Mouse (Mus musculus): ENCODE data around the gene Mrpl24. TPM values are rescaled to one million over a fixed set of nuclear protein-coding genes. Genes with fewer than 3 reads are reported as not detected.
"Not testable (repeated sequence)": the region's sequence is repeated elsewhere in the genome, so short reads cannot be mapped to it uniquely, and the experiment has no call there.

The Mrpl24 gene
- polyA plus RNA-seq, 1 experiment, result 72.4 TPM

DNA sequence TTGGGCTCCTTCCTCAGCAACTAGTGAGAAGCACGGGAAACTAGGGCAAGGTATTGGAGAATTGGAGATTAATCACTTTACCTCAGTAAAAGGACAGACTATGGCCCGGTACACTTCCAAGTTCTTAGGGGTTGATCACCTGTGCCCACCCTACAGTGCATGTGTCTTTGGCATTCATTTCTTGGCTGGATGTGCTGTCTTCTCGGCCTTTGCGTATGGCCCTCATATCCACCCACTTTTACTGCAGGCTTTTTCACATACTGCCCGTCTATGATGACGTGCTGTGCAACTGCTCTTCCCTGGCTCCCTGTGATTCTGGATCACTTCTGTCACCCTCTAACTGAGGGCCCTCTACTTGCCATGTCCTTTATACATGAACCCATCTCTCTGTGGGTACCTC lies 32.9 kb upstream of the Mrpl24 start:
- Histone ChIP-seq H3K36me3 (ENCODE audit: control insufficient read depth, insufficient read depth, low read length) (no peaks in the 10 kb centered on the region), H3K27me3 (ENCODE audit: control insufficient read depth, insufficient read depth, low read length) (no peaks in the 10 kb centered on the region), H3K27ac (ENCODE audit: control insufficient read depth, insufficient read depth, low read length) (no peak overlapping the region), H3K4me1 (replicated peaks; ENCODE audit: control insufficient read depth, insufficient read depth, low read length) (peaks cover 7% of the 10 kb centered on the region; the same call in 1 of the 2 replicates), H3K4me3 (ENCODE audit: control insufficient read depth, insufficient read depth, low read length) (no peak overlapping the region)
- 94% methylated on average over 6 of the region's 6 CpGs for whole genome bisulfite sequencing
- peak; percentile 5 for DNase-seq
- TF ChIP-seq POLR2A (IDR thresholded peaks at IDR 0.05; ENCODE audit: control insufficient read depth, extremely low read depth, insufficient read depth, low read length, poor library complexity) (no peak), CTCF (IDR thresholded peaks at IDR 0.05; ENCODE audit: borderline replicate concordance, control insufficient read depth, extremely low read depth, insufficient read depth, low read length, poor library complexity) (no peak)

DNA sequence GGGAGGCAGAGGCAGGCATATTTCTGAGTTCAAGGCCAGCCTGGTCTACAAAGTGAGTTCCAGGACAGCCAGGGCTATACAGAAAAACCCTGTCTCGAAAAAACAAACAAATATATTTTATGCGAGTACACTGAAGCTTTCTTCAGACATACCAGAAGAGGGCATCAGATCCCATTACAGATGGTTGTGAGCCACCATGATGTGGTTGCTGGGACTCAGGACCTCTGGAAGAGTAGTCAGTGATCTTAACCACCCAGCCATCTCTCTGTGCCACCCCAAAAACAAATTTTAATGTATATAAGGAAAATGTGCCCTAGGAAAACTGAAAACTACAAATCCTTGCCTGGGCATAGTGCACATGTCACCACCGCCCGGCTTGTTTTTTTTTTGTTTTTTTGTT lies 31.9 kb upstream of the Mrpl24 start:
- not testable (repeated sequence) for H3K27me3 ChIP-seq (ENCODE audit: control insufficient read depth, insufficient read depth, low read length); H3K36me3 ChIP-seq (ENCODE audit: control insufficient read depth, insufficient read depth, low read length); DNase-seq; H3K4me1 ChIP-seq (replicated peaks; ENCODE audit: control insufficient read depth, insufficient read depth, low read length); H3K4me3 ChIP-seq (ENCODE audit: control insufficient read depth, insufficient read depth, low read length); H3K27ac ChIP-seq (ENCODE audit: control insufficient read depth, insufficient read depth, low read length)
- WGBS, result 86% methylated on average over 4 of the region's 4 CpGs

DNA sequence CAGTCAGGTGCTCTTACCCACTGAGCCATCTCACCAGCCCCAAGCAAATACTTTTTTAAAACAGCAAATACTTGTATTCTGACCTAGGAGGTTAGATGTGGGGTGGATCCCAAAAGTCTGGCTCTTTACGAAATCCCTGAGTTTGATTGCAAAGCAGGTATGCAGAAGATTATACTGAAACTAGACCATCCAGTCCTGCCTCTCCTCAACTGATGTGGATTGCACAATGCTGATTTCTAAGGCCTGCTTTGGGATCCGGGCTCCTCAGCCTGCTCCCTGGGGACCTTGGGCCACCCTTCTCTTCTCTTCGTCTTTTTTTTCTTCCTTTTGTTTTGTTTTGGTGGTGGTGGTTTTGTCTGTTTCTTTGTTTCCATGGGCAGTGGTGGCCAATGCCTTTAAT lies 27.8 kb upstream of the Mrpl24 start:
- Histone ChIP-seq H3K4me3 (ENCODE audit: control insufficient read depth, insufficient read depth, low read length) (no peak overlapping the region), H3K4me1 (replicated peaks; ENCODE audit: control insufficient read depth, insufficient read depth, low read length) (no peaks in the 10 kb centered on the region), H3K36me3 (ENCODE audit: control insufficient read depth, insufficient read depth, low read length) (no peaks in the 10 kb centered on the region), H3K27ac (ENCODE audit: control insufficient read depth, insufficient read depth, low read length) (no peak overlapping the region), H3K27me3 (ENCODE audit: control insufficient read depth, insufficient read depth, low read length) (no peaks in the 10 kb centered on the region)
- no peak for TF ChIP-seq POLR2A (IDR thresholded peaks at IDR 0.05; ENCODE audit: control insufficient read depth, extremely low read depth, insufficient read depth, low read length, poor library complexity)
- TF ChIP-seq CTCF (IDR thresholded peaks at IDR 0.05; ENCODE audit: borderline replicate concordance, control insufficient read depth, extremely low read depth, insufficient read depth, low read length, poor library complexity), result no peak
- no peak for DNase-seq
- WGBS, result 91% methylated on average over 3 of the region's 3 CpGs

DNA sequence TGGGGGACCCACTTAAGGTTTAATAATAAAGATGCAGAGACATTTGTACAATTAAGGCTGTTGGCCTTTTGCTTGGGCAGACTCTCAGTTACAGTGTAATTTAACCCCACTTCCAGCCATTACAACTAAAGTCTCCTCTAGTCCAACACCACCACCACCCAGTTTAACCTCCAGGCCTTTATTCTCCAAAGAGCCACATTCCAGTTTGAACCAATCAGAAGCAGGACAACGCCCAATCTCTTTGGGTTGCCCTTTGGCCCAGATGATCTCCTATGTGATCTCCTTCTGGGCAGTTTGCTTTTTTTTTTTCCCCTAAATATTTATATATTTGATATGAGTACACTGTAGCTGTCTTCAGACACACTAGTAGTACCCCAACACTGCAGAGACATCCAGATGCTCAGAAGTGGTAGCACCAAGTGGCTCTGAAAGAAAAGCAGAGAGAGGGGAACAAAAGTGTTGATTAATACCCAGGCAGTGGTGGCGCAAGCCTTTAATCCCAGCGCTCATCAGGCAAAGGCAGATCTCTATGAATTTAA lies 25.9 kb upstream of the Mrpl24 start:
- Histone ChIP-seq H3K36me3 (ENCODE audit: control insufficient read depth, insufficient read depth, low read length) (no peaks in the 10 kb centered on the region), H3K4me1 (replicated peaks; ENCODE audit: control insufficient read depth, insufficient read depth, low read length) (no peaks in the 10 kb centered on the region), H3K27me3 (ENCODE audit: control insufficient read depth, insufficient read depth, low read length) (no peaks in the 10 kb centered on the region), H3K27ac (ENCODE audit: control insufficient read depth, insufficient read depth, low read length) (no peak overlapping the region), H3K4me3 (ENCODE audit: control insufficient read depth, insufficient read depth, low read length) (no peak overlapping the region)
- no peak for TF ChIP-seq CTCF (IDR thresholded peaks at IDR 0.05; ENCODE audit: borderline replicate concordance, control insufficient read depth, extremely low read depth, insufficient read depth, low read length, poor library complexity)
- no peak for TF ChIP-seq POLR2A (IDR thresholded peaks at IDR 0.05; ENCODE audit: control insufficient read depth, extremely low read depth, insufficient read depth, low read length, poor library complexity)
- no peak for DNase-seq
- 96% methylated on average over 3 of the region's 3 CpGs for WGBS

DNA sequence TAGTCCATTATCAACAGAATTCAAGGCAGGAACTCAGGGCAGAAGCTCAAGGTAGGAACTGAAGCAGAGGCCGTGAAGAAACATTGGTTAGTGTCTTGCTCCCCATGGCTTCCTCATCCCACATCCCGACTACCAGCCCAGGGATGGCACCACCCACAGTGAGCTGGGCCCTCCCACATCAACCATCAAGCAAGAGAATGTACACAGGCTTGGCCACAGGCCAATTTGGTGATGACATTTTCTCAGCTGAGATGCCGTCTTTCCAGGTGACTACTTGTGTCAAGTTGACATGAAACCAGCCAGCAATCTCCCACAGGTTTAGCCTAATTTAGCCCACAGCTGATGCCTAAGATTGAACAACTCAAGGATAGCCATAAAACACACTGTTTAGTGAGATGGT lies 20.0 kb upstream of the Mrpl24 start:
- TF ChIP-seq POLR2A (IDR thresholded peaks at IDR 0.05; ENCODE audit: control insufficient read depth, extremely low read depth, insufficient read depth, low read length, poor library complexity) (no peak), CTCF (IDR thresholded peaks at IDR 0.05; ENCODE audit: borderline replicate concordance, control insufficient read depth, extremely low read depth, insufficient read depth, low read length, poor library complexity) (no peak)
- Histone ChIP-seq H3K27ac (ENCODE audit: control insufficient read depth, insufficient read depth, low read length) (no peak overlapping the region), H3K4me1 (replicated peaks; ENCODE audit: control insufficient read depth, insufficient read depth, low read length) (no peaks in the 10 kb centered on the region), H3K36me3 (ENCODE audit: control insufficient read depth, insufficient read depth, low read length) (no peaks in the 10 kb centered on the region), H3K4me3 (ENCODE audit: control insufficient read depth, insufficient read depth, low read length) (no peak overlapping the region), H3K27me3 (ENCODE audit: control insufficient read depth, insufficient read depth, low read length) (no peaks in the 10 kb centered on the region)
- DNase-seq, result no peak
- 91% methylated on average over 3 of the region's 3 CpGs for WGBS

DNA sequence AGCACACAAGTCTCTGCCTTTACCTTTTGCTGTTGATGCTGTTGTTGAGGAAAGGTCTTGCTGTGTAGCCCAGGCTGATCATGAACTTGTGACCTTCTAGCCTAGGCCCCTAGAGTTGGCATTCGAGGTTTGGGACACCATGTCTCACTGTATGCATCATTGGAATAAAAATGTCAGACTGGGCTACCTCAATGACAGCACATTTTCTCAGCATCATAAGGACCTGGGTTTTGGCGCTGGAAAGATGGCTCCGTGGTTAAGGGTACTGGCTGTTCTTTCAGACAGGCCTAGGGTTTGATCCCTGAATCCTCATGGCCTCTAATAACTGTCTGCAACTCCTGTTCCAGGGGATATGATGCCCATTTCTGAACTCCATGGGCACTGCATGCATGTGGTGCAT lies 19.5 kb upstream of the Mrpl24 start:
- no peak for TF ChIP-seq CTCF (IDR thresholded peaks at IDR 0.05; ENCODE audit: borderline replicate concordance, control insufficient read depth, extremely low read depth, insufficient read depth, low read length, poor library complexity)
- TF ChIP-seq POLR2A (IDR thresholded peaks at IDR 0.05; ENCODE audit: control insufficient read depth, extremely low read depth, insufficient read depth, low read length, poor library complexity), result no peak
- Histone ChIP-seq H3K4me3 (ENCODE audit: control insufficient read depth, insufficient read depth, low read length) (no peak overlapping the region), H3K27ac (ENCODE audit: control insufficient read depth, insufficient read depth, low read length) (no peak overlapping the region), H3K36me3 (ENCODE audit: control insufficient read depth, insufficient read depth, low read length) (no peaks in the 10 kb centered on the region), H3K4me1 (replicated peaks; ENCODE audit: control insufficient read depth, insufficient read depth, low read length) (no peaks in the 10 kb centered on the region), H3K27me3 (ENCODE audit: control insufficient read depth, insufficient read depth, low read length) (no peaks in the 10 kb centered on the region)
- 99% methylated on average over 3 of the region's 3 CpGs for WGBS
- DNase-seq, result no peak

DNA sequence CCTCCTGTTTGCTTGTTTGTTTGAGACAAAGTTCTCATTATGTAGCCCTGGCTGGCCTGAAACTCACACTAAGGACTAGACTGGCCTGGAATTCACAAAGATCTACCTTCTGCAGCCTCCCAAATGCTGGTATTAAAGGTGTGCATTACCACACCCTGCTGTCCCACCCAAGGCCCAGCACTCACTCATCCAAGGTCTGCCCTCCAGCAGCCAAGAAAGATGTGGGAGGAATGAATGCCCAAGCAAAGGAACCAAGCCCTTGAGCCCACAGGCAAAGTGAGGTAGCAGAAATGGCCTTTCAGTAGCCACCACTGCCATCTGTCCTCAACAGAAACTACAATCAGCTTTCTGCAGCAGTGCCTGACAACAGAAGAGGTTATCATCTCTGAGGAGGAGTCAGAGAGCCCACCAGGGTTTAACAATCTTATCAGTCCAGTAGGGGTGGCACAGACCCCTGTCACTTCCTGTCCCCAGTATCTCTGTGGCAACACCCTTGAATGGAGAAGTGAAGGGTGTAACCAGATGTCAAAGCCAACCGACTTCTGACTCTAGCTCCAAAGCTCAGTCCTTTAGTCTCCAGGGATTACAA lies 18.2 kb upstream of the Mrpl24 start:
- TF ChIP-seq CTCF (IDR thresholded peaks at IDR 0.05; ENCODE audit: borderline replicate concordance, control insufficient read depth, extremely low read depth, insufficient read depth, low read length, poor library complexity) (no peak), POLR2A (IDR thresholded peaks at IDR 0.05; ENCODE audit: control insufficient read depth, extremely low read depth, insufficient read depth, low read length, poor library complexity) (no peak)
- Histone ChIP-seq H3K4me3 (ENCODE audit: control insufficient read depth, insufficient read depth, low read length) (no peak overlapping the region), H3K4me1 (replicated peaks; ENCODE audit: control insufficient read depth, insufficient read depth, low read length) (no peaks in the 10 kb centered on the region), H3K27ac (ENCODE audit: control insufficient read depth, insufficient read depth, low read length) (no peak overlapping the region), H3K36me3 (ENCODE audit: control insufficient read depth, insufficient read depth, low read length) (no peaks in the 10 kb centered on the region), H3K27me3 (ENCODE audit: control insufficient read depth, insufficient read depth, low read length) (no peaks in the 10 kb centered on the region)
- DNase-seq, result no peak
- 13% methylated on average over 1 of the region's 1 CpGs for whole genome bisulfite sequencing

DNA sequence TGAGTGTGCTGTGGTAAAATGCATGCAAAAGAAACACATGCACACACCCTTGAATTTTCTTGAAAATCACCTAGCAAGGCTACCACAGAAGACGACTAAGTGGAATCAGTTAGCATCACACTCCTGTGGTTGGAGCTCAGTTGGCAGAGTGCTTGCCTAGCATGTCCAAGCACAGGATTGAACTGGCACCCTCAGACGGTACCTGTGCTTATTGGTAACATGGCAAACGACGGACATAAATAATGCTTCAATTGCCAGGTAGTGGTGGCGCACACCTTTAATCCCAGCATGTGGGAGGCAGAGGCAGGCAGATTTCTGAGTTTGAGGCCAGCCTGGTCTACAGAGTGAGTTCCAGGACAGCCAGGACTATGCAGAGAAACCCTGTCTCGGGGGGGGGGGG lies 17.3 kb upstream of the Mrpl24 start:
- DNase-seq; H3K27me3 ChIP-seq (ENCODE audit: control insufficient read depth, insufficient read depth, low read length); H3K36me3 ChIP-seq (ENCODE audit: control insufficient read depth, insufficient read depth, low read length); H3K27ac ChIP-seq (ENCODE audit: control insufficient read depth, insufficient read depth, low read length); H3K4me3 ChIP-seq (ENCODE audit: control insufficient read depth, insufficient read depth, low read length); H3K4me1 ChIP-seq (replicated peaks; ENCODE audit: control insufficient read depth, insufficient read depth, low read length): not testable (repeated sequence)
- WGBS, result 80% methylated on average over 6 of the region's 6 CpGs
